Mouse (Mus musculus): ENCODE data around the gene Atxn10. TPM values are rescaled to one million over a fixed set of nuclear protein-coding genes. Genes with fewer than 3 reads are reported as not detected.
"Not testable (repeated sequence)": the region's sequence is repeated elsewhere in the genome, so short reads cannot be mapped to it uniquely, and the experiment has no call there.

Atxn10 gene
- total and polyA plus RNA-seq, 2 experiments from 2014 or later = 311 to 536 TPM

DNA sequence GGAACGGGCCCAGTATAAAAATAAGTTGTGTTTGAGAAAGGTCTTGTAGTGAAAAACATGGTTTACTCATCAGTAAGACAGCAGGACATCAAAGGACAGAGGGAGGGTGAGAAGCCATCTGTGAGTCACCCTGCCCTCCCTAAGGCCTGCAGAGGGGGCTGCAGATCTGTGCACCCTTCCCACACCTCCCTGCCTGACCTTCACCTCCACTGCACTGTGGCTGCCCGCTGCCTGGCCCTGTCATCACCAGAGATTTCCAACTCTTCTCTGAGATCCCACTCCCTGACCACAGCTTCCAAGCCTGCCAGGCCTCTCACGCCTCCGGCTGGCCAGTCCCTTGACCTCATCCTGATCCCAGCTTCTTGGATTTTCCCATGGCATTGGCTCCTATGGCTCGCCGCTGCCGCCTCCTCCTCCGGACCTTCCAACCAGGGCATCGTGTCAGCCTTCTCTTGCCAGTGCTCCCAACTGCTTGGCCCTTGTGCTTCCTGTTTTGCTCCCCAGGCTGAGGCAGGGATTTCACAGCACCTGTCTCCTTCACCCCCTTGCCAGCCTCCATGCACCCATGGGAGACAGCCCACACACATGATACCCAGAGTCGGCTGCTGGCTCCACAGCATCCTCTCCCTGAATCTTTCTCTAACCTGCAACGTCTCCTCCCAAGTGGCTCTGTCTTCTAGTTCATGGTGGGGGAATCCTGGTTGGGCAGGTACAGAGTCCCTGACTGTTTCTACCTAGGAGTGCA lies 15.9 kb upstream of the Atxn10 start:
- Histone ChIP-seq H3K4me2 (ENCODE audit: low read depth) (no peak overlapping the region), H3K4me1 (ENCODE audit: insufficient read depth) (no peaks in the 10 kb centered on the region), H3K27me3 (ENCODE audit: insufficient read depth, low read length) (no peaks in the 10 kb centered on the region), H3K9ac (no peak overlapping the region), H3K36me3 (ENCODE audit: insufficient read depth) (no peaks in the 10 kb centered on the region), H3K27ac (ENCODE audit: low read depth, low read length) (no peak overlapping the region), H3K4me3 (ENCODE audit: low read depth, low read length) (no peak overlapping the region), H3K9me3 (ENCODE audit: low read length) (no peaks in the 10 kb centered on the region)
- TF ChIP-seq CTCF (IDR thresholded peaks at IDR 0.05; ENCODE audit: low read depth) = no peak
- no peak for ATAC-seq
- 82% methylated on average over 11 of the region's 11 CpGs for WGBS
- DNase-seq = no peak

GRCm38 (mm10) chr15:85323214-85323613 lies 12.8 kb upstream of the Atxn10 start:
- Histone ChIP-seq H3K27ac (ENCODE audit: low read depth, low read length) (no peak overlapping the region), H3K9ac (no peak overlapping the region), H3K36me3 (ENCODE audit: insufficient read depth) (no peaks in the 10 kb centered on the region), H3K9me3 (ENCODE audit: low read length) (no peaks in the 10 kb centered on the region), H3K4me2 (ENCODE audit: low read depth) (no peak overlapping the region), H3K4me1 (ENCODE audit: insufficient read depth) (no peaks in the 10 kb centered on the region), H3K27me3 (ENCODE audit: insufficient read depth, low read length) (no peaks in the 10 kb centered on the region), H3K4me3 (ENCODE audit: low read depth, low read length) (no peak overlapping the region)
- 88% methylated on average over 4 of the region's 4 CpGs for WGBS
- ATAC-seq (no peak), DNase-seq (no peak)
- TF ChIP-seq CTCF (IDR thresholded peaks at IDR 0.05; ENCODE audit: low read depth) = no peak

GRCm38 (mm10) chr15:85324426-85324825 lies 11.6 kb upstream of the Atxn10 start:
- Histone ChIP-seq H3K4me1 (ENCODE audit: insufficient read depth) (no peaks in the 10 kb centered on the region), H3K9ac (no peak overlapping the region), H3K27me3 (ENCODE audit: insufficient read depth, low read length) (no peaks in the 10 kb centered on the region), H3K36me3 (ENCODE audit: insufficient read depth) (no peaks in the 10 kb centered on the region), H3K27ac (ENCODE audit: low read depth, low read length) (no peak overlapping the region), H3K4me2 (ENCODE audit: low read depth) (no peak overlapping the region), H3K9me3 (ENCODE audit: low read length) (no peaks in the 10 kb centered on the region), H3K4me3 (ENCODE audit: low read depth, low read length) (no peak overlapping the region)
- DNase-seq = no peak
- 93% methylated on average over 1 of the region's 1 CpGs for WGBS
- no peak for ATAC-seq
- no peak for TF ChIP-seq CTCF (IDR thresholded peaks at IDR 0.05; ENCODE audit: low read depth)

GRCm38 (mm10) chr15:85327808-85328207 lies 8.2 kb upstream of the Atxn10 start:
- Histone ChIP-seq H3K27ac (ENCODE audit: low read depth, low read length) (no peak overlapping the region), H3K4me1 (ENCODE audit: insufficient read depth) (no peaks in the 10 kb centered on the region), H3K4me2 (ENCODE audit: low read depth) (no peak overlapping the region), H3K9me3 (ENCODE audit: low read length) (no peaks in the 10 kb centered on the region), H3K4me3 (ENCODE audit: low read depth, low read length) (no peak overlapping the region), H3K36me3 (ENCODE audit: insufficient read depth) (no peaks in the 10 kb centered on the region), H3K27me3 (ENCODE audit: insufficient read depth, low read length) (no peaks in the 10 kb centered on the region), H3K9ac (no peak overlapping the region)
- DNase-seq (no peak), ATAC-seq (no peak)
- TF ChIP-seq CTCF (IDR thresholded peaks at IDR 0.05; ENCODE audit: low read depth) = no peak
- WGBS = 60% methylated on average over 11 of the region's 11 CpGs

DNA sequence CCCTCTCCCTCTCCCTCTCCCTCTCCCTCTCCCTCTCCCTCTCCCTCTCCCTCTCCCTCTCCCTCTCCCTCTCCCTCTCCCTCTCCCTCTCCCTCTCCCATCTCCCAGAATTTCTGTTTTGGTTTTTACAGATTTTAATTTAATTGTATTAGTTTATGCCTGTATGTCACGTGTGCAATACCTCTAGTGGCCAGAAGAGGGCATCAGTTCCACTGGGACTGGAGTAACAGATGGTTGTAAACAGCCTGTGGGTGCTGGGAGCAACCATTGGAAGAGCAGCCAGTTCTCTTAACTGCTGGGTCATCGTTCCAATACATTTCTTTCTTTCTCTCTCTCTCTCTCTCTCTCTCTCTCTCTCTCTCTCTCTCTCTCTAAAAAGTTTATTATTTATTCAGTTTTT lies 7.6 kb upstream of the Atxn10 start:
- H3K4me1 ChIP-seq (ENCODE audit: insufficient read depth); H3K27ac ChIP-seq (ENCODE audit: low read depth, low read length); H3K27me3 ChIP-seq (ENCODE audit: insufficient read depth, low read length); ATAC-seq; H3K9ac ChIP-seq; H3K36me3 ChIP-seq (ENCODE audit: insufficient read depth); H3K4me2 ChIP-seq (ENCODE audit: low read depth); DNase-seq; H3K9me3 ChIP-seq (ENCODE audit: low read length); H3K4me3 ChIP-seq (ENCODE audit: low read depth, low read length): not testable (repeated sequence)
- WGBS = 77% methylated on average over 2 of the region's 2 CpGs
- TF ChIP-seq CTCF (IDR thresholded peaks at IDR 0.05; ENCODE audit: low read depth) = peak; percentile 55

DNA sequence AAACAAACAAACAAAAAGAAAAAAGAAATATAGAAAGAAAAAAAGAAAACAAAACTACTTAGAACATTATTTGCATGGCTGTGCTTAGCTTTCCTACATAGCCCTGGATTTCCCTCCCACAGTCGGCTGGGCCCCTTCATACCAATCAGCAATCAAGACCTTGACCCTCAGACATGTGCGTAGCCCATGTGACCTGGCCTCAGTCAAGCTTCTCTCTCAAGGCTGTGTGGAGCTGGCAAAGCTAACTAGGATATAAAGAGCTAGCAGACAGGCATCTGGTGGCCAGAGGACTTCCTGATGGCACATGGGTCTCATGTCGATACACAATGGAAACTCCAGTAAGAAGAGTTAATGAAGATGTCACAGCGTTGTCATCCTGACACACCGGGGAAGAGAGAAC lies 6.9 kb upstream of the Atxn10 start:
- Histone ChIP-seq H3K9me3 (ENCODE audit: low read length) (no peaks in the 10 kb centered on the region), H3K4me1 (ENCODE audit: insufficient read depth) (no peaks in the 10 kb centered on the region), H3K4me2 (ENCODE audit: low read depth) (no peak overlapping the region), H3K36me3 (ENCODE audit: insufficient read depth) (no peaks in the 10 kb centered on the region), H3K27ac (ENCODE audit: low read depth, low read length) (no peak overlapping the region), H3K27me3 (ENCODE audit: insufficient read depth, low read length) (no peaks in the 10 kb centered on the region), H3K9ac (no peak overlapping the region), H3K4me3 (ENCODE audit: low read depth, low read length) (no peak overlapping the region)
- 98% methylated on average over 5 of the region's 5 CpGs for WGBS
- TF ChIP-seq CTCF (IDR thresholded peaks at IDR 0.05; ENCODE audit: low read depth) = no peak
- ATAC-seq (no peak), DNase-seq (no peak)

DNA sequence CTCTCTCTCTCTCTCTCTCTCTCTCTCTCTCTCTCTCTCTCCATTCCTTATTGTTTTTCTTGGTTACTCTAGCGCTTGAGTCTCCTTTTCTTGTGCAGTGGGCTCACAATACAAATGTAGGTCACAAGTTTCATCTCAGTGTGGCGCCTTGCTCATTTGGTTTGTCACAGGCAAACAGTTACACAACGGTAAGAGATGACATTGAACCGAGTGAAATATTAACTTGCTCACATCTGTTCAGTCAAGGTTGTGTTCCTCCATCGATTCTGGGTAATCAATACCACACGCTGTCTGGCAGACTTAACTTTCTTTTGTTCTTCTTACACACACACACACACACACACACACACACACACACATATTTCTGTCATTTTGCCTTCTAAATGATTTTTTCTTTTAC lies 6.0 kb upstream of the Atxn10 start:
- H3K4me2 ChIP-seq (ENCODE audit: low read depth) = no peak overlapping the region
- H3K36me3 ChIP-seq (ENCODE audit: insufficient read depth) = no peaks in the 10 kb centered on the region
- TF ChIP-seq CTCF (IDR thresholded peaks at IDR 0.05; ENCODE audit: low read depth) = no peak
- no peaks in the 10 kb centered on the region for H3K4me1 ChIP-seq (ENCODE audit: insufficient read depth)
- H3K27ac ChIP-seq (ENCODE audit: low read depth, low read length) = no peak overlapping the region
- DNase-seq (no peak), ATAC-seq (no peak)
- H3K27me3 ChIP-seq (ENCODE audit: insufficient read depth, low read length) = no peaks in the 10 kb centered on the region
- 84% methylated on average over 6 of the region's 6 CpGs for WGBS
- H3K9me3 ChIP-seq (ENCODE audit: low read length) = no peaks in the 10 kb centered on the region
- no peak overlapping the region for H3K9ac ChIP-seq
- H3K4me3 ChIP-seq (ENCODE audit: low read depth, low read length) = no peak overlapping the region

DNA sequence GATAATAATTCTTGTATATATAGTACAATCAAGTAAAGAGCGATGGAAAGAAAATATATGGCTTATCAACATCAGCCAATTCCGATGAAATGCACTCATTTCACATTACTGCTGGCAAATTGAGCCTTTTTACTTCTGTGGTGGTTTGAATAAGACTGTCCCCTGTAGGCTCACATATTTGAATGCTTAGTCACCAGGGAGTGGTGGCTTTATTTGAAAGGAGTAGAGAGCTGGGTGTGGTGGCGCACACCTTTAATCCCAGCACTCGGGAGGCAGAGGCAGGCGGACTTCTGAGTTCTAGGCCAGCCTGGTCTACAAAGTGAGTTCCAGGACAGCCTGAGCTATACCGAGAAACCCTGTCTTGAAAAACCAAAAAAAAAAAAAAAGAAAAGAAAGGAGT lies 2.5 kb upstream of the Atxn10 start:
- not testable (repeated sequence) for H3K27me3 ChIP-seq (ENCODE audit: insufficient read depth, low read length); ATAC-seq; H3K4me3 ChIP-seq (ENCODE audit: low read depth, low read length); H3K36me3 ChIP-seq (ENCODE audit: insufficient read depth); H3K27ac ChIP-seq (ENCODE audit: low read depth, low read length); DNase-seq; H3K9ac ChIP-seq; H3K4me2 ChIP-seq (ENCODE audit: low read depth); H3K9me3 ChIP-seq (ENCODE audit: low read length)
- peaks cover 14% of the 10 kb centered on the region for H3K4me1 ChIP-seq (ENCODE audit: insufficient read depth)
- 85% methylated on average over 6 of the region's 6 CpGs for WGBS
